Mouse (Mus musculus): ENCODE data around the gene Nedd8. TPM values are rescaled to one million over a fixed set of nuclear protein-coding genes. Genes with fewer than 3 reads are reported as not detected.

The Nedd8 gene
- polyA plus RNA-seq, 1 experiment: 361 TPM

GRCm38 (mm10) chr14:55716884-55717283 is 45.0 kb upstream of the Nedd8 start:
- no peak overlapping the region for H3K4me2 ChIP-seq (ENCODE audit: low read depth)
- no peaks in the 10 kb centered on the region for H3K27me3 ChIP-seq (ENCODE audit: control insufficient read depth, insufficient read depth, insufficient read length)
- no peak overlapping the region for H3ac ChIP-seq (ENCODE audit: control insufficient read depth, insufficient read length)
- TF ChIP-seq TCF3 (IDR thresholded peaks at IDR 0.05; ENCODE audit: insufficient read length, low read depth) (no peak), E2F4 (IDR thresholded peaks at IDR 0.05; ENCODE audit: insufficient read depth) (no peak), MAX (IDR thresholded peaks at IDR 0.05; ENCODE audit: low read depth) (no peak), POLR2A (IDR thresholded peaks at IDR 0.05; ENCODE audit: insufficient read length, low read depth) (no peak), CEBPB (IDR thresholded peaks at IDR 0.05; ENCODE audit: insufficient read depth, poor library complexity, severe bottlenecking) (no peak), TCF12 (IDR thresholded peaks at IDR 0.05; ENCODE audit: insufficient read depth, poor library complexity, severe bottlenecking) (no peak), POLR2AphosphoS2 (IDR thresholded peaks at IDR 0.05; ENCODE audit: insufficient read length, low read depth) (no peak), USF1 (IDR thresholded peaks at IDR 0.05; ENCODE audit: low read depth) (no peak), REST (IDR thresholded peaks at IDR 0.05; ENCODE audit: insufficient read depth, insufficient read length) (no peak), MYOD1 (IDR thresholded peaks at IDR 0.05; ENCODE audit: control insufficient read depth in 1 of 3, insufficient read length in 2 of 3, low read depth in 2 of 3) (no peak)
- no peaks in the 10 kb centered on the region for H3K36me3 ChIP-seq (ENCODE audit: control insufficient read depth, insufficient read depth)
- no peak overlapping the region for H3K4me3 ChIP-seq
- no peaks in the 10 kb centered on the region for H3K79me2 ChIP-seq (ENCODE audit: control insufficient read depth, insufficient read depth)

- Histone ChIP-seq H3K79me2 (ENCODE audit: control insufficient read depth, insufficient read depth) (no peaks in the 10 kb centered on the region), H3K36me3 (ENCODE audit: control insufficient read depth, insufficient read depth) (no peaks in the 10 kb centered on the region), H3K4me3 (no peak overlapping the region), H3K4me2 (ENCODE audit: low read depth) (no peak overlapping the region), H3K27me3 (ENCODE audit: control insufficient read depth, insufficient read depth, insufficient read length) (no peaks in the 10 kb centered on the region), H3ac (ENCODE audit: control insufficient read depth, insufficient read length) (no peak overlapping the region)
- no peak for TF ChIP-seq TCF12 (IDR thresholded peaks at IDR 0.05; ENCODE audit: insufficient read depth, poor library complexity, severe bottlenecking)
- no peak for TF ChIP-seq MYOG (IDR thresholded peaks at IDR 0.05; ENCODE audit: control insufficient read depth in 1 of 3, insufficient read depth in 1 of 3, insufficient read length in 2 of 3, low read depth in 2 of 3)
- no peak for TF ChIP-seq USF1 (IDR thresholded peaks at IDR 0.05; ENCODE audit: low read depth)
- TF ChIP-seq TCF3 (IDR thresholded peaks at IDR 0.05; ENCODE audit: insufficient read length, low read depth): no peak
- no peak for TF ChIP-seq E2F4 (IDR thresholded peaks at IDR 0.05; ENCODE audit: insufficient read depth)
- TF ChIP-seq REST (IDR thresholded peaks at IDR 0.05; ENCODE audit: insufficient read depth, insufficient read length): no peak
- no peak for TF ChIP-seq POLR2AphosphoS2 (IDR thresholded peaks at IDR 0.05; ENCODE audit: insufficient read length, low read depth)
- no peak for TF ChIP-seq MAX (IDR thresholded peaks at IDR 0.05; ENCODE audit: low read depth)
- no peak for TF ChIP-seq POLR2A (IDR thresholded peaks at IDR 0.05; ENCODE audit: insufficient read length, low read depth)
- no peak for TF ChIP-seq SRF (IDR thresholded peaks at IDR 0.05; ENCODE audit: control insufficient read depth, insufficient read length, low read depth)
- no peak for TF ChIP-seq MYOD1 (IDR thresholded peaks at IDR 0.05; ENCODE audit: control insufficient read depth in 1 of 3, insufficient read length in 2 of 3, low read depth in 2 of 3)
- TF ChIP-seq CEBPB (IDR thresholded peaks at IDR 0.05; ENCODE audit: insufficient read depth, poor library complexity, severe bottlenecking): no peak
Observed at GRCm38 (mm10) chr14:55716271-55716670, 44.3 kb upstream of the Nedd8 start.

GRCm38 (mm10) chr14:55714893-55715292 is 43.0 kb upstream of the Nedd8 start:
- no peaks in the 10 kb centered on the region for H3K27me3 ChIP-seq (ENCODE audit: control insufficient read depth, insufficient read depth, insufficient read length)
- TF ChIP-seq CEBPB (IDR thresholded peaks at IDR 0.05; ENCODE audit: insufficient read depth, poor library complexity, severe bottlenecking) (no peak), TCF3 (IDR thresholded peaks at IDR 0.05; ENCODE audit: insufficient read length, low read depth) (no peak), E2F4 (IDR thresholded peaks at IDR 0.05; ENCODE audit: insufficient read depth) (no peak), MAX (IDR thresholded peaks at IDR 0.05; ENCODE audit: low read depth) (no peak), MYOD1 (IDR thresholded peaks at IDR 0.05; ENCODE audit: control insufficient read depth in 1 of 3, insufficient read length in 2 of 3, low read depth in 2 of 3) (peak in 1 of 3 experiments; percentile 9), USF1 (IDR thresholded peaks at IDR 0.05; ENCODE audit: low read depth) (no peak), TCF12 (IDR thresholded peaks at IDR 0.05; ENCODE audit: insufficient read depth, poor library complexity, severe bottlenecking) (no peak), REST (IDR thresholded peaks at IDR 0.05; ENCODE audit: insufficient read depth, insufficient read length) (no peak)
- no peak overlapping the region for H3K4me3 ChIP-seq
- H3ac ChIP-seq (ENCODE audit: control insufficient read depth, insufficient read length): no peak overlapping the region
- no peaks in the 10 kb centered on the region for H3K79me2 ChIP-seq (ENCODE audit: control insufficient read depth, insufficient read depth)
- H3K4me2 ChIP-seq (ENCODE audit: low read depth): peak overlapping the region; percentile 42
- no peaks in the 10 kb centered on the region for H3K36me3 ChIP-seq (ENCODE audit: control insufficient read depth, insufficient read depth)

- Histone ChIP-seq H3K27me3 (ENCODE audit: control insufficient read depth, insufficient read depth, insufficient read length) (no peaks in the 10 kb centered on the region), H3K4me3 (no peak within 1 kb of the TSS), H3K4me2 (ENCODE audit: low read depth) (peak within 1 kb of the TSS; percentile 42), H3K79me2 (ENCODE audit: control insufficient read depth, insufficient read depth) (no peaks in the 10 kb centered on the region), H3ac (ENCODE audit: control insufficient read depth, insufficient read length) (no peak within 1 kb of the TSS), H3K36me3 (ENCODE audit: control insufficient read depth, insufficient read depth) (no peaks in the 10 kb centered on the region)
- TF ChIP-seq REST (IDR thresholded peaks at IDR 0.05; ENCODE audit: insufficient read depth, insufficient read length) (no peak), E2F4 (IDR thresholded peaks at IDR 0.05; ENCODE audit: insufficient read depth) (no peak), USF1 (IDR thresholded peaks at IDR 0.05; ENCODE audit: low read depth) (no peak), MAX (IDR thresholded peaks at IDR 0.05; ENCODE audit: low read depth) (no peak), TCF3 (IDR thresholded peaks at IDR 0.05; ENCODE audit: insufficient read length, low read depth) (no peak), MYOD1 (IDR thresholded peaks at IDR 0.05; ENCODE audit: control insufficient read depth in 1 of 3, insufficient read length in 2 of 3, low read depth in 2 of 3) (no peak), CEBPB (IDR thresholded peaks at IDR 0.05; ENCODE audit: insufficient read depth, poor library complexity, severe bottlenecking) (no peak), MYOG (IDR thresholded peaks at IDR 0.05; ENCODE audit: control insufficient read depth in 1 of 3, insufficient read depth in 1 of 3, insufficient read length in 2 of 3, low read depth in 2 of 3) (no peak)
Observed at GRCm38 (mm10) chr14:55713729-55714122, 41.8 kb upstream of the Nedd8 start, which contains the start of gene Tgm1. Gene Tgm1, minus strand, starts transcription at chr14:55713926.

Data from myocyte (in vitro differentiated cells).